Mouse (Mus musculus) forebrain, postnatal 0 days (tissue): ENCODE measurements around the gene Maz. TPM values are rescaled to one million over a fixed set of nuclear protein-coding genes. Genes with fewer than 3 reads are reported as not detected.

Source experiments
- ATAC-seq: fragments of 200-750 bp; cut with Nextera tagmentation; 2 replicates; pipeline ENCODE4 v1.8.0; 2017; ENCODE audit warnings: mild to moderate bottlenecking, moderate library complexity
- DNase-seq: peaks from one replicate; pipeline ENCODE4 v3.0.0-alpha.2; 2015
- H3K27ac ChIP-seq: fragments of 300-500 bp; sonication (generic); 2 replicates; pipeline ENCODE4 v1.5.1; 2014; ENCODE audit warnings: low read depth, mild to moderate bottlenecking, antibody characterized with exemption, low read length, moderate library complexity, mixed read lengths
- H3K27me3 ChIP-seq: fragments of 300-500 bp; sonication (generic); 2 replicates; pipeline ENCODE4 v1.6.1; 2014; ENCODE audit warnings: mild to moderate bottlenecking, low read length, mixed read lengths; ENCODE audit not compliant: insufficient read depth
- H3K36me3 ChIP-seq: fragments of 300-500 bp; sonication (generic); 2 replicates; pipeline ENCODE4 v1.6.1; 2014; ENCODE audit warnings: mild to moderate bottlenecking, moderate library complexity; ENCODE audit not compliant: insufficient read depth
- H3K4me1 ChIP-seq: fragments of 300-500 bp; sonication (generic); 2 replicates; pipeline ENCODE4 v1.6.1; 2014; ENCODE audit warnings: antibody characterized with exemption; ENCODE audit not compliant: insufficient read depth
- H3K4me2 ChIP-seq: fragments of 300-500 bp; sonication (generic); 2 replicates; pipeline ENCODE4 v1.6.1; 2014; ENCODE audit warnings: low read depth, mild to moderate bottlenecking, moderate library complexity
- H3K4me3 ChIP-seq: fragments of 300-500 bp; sonication (generic); 2 replicates; pipeline ENCODE4 v1.5.1; 2014; ENCODE audit warnings: low read depth, low read length, mixed read lengths
- H3K9ac ChIP-seq: fragments of 300-500 bp; sonication (generic); 2 replicates; pipeline ENCODE4 v1.6.1; 2014; ENCODE audit warnings: mild to moderate bottlenecking
- H3K9me3 ChIP-seq: fragments of 300-500 bp; sonication (generic); 2 replicates; pipeline ENCODE4 v1.6.1; 2016; ENCODE audit warnings: low read length
- CTCF ChIP-seq: sonication (generic); IDR thresholded peaks from 2 replicates; pipeline ENCODE4 v1.5.1; 2016; ENCODE audit warnings: antibody characterized with exemption, control low read depth, low read depth
- WGBS: fragments of 180-500 bp; shearing (Covaris S2); extraction: QIAGEN DNeasy Blood & Tissue Kit; methylation state at CpG from one replicate; pipeline ENCODE4 v1.1.7; 2014; 5-methylcytosine and 5-hydroxymethylcytosine counted together
- polyA plus RNA-seq: library from polyadenylated mRNA; unstranded; fragments of >200 nt; fragmentation: Nextera tagmentation; extraction: Ambion mirVana; gene quantifications from 2 replicates; pipeline ENCODE4 v1.2.1, GENCODE M21; 2015
- total RNA-seq: library from RNA; depleted of rRNA; stranded (reverse); fragments of >200 nt; gene quantifications from 2 replicates; pipeline ENCODE4 v1.2.3, GENCODE M21; 2014

Gene Maz
- total and polyA plus RNA-seq, 2 experiments from 2014 or later: 73.9 to 200 TPM

GRCm38 (mm10) chr7:127041851-127042672 is 15.2 kb upstream of the Maz start, which contains the start of gene Kif22:
Kif22 (minus strand) TSS chr7:127042471.
- Histone ChIP-seq H3K27ac (0 out of 2 replicates have a peak within 1 kb of the TSS, but pooled peaks have one; percentile 66), H3K27me3 (no peaks in the 10 kb centered on the region), H3K9ac (peak within 1 kb of the TSS; percentile 52), H3K4me3 (peak within 1 kb of the TSS; percentile 65), H3K4me2 (peak within 1 kb of the TSS; percentile 97), H3K36me3 (no peaks in the 10 kb centered on the region), H3K4me1 (peaks cover 5% of the 10 kb centered on the region; the same call in 1 of the 2 replicates), H3K9me3 (no peaks in the 10 kb centered on the region)
- peak; percentile 91 for ATAC-seq
- no peak for TF ChIP-seq CTCF
- peak; percentile 92 for DNase-seq
- under 1% methylated on average over 53 of the region's 53 CpGs for WGBS

- DNase-seq: no peak
- H3K27me3 ChIP-seq: no peaks in the 10 kb centered on the region
- no peak overlapping the region for H3K9ac ChIP-seq
- no peaks in the 10 kb centered on the region for H3K9me3 ChIP-seq
- no peak for ATAC-seq
- no peak overlapping the region for H3K4me2 ChIP-seq
- TF ChIP-seq CTCF: no peak
- H3K27ac ChIP-seq: no peak overlapping the region
- no peaks in the 10 kb centered on the region for H3K36me3 ChIP-seq
- H3K4me3 ChIP-seq: no peak overlapping the region
- 0 out of 2 replicates have a peak, but pooled peaks cover 6% of the 10 kb centered on the region for H3K4me1 ChIP-seq
- WGBS: 90% methylated on average over 1 of the region's 1 CpGs
Measured at GRCm38 (mm10) chr7:127031244-127031643, 4.4 kb upstream of the Maz start.

- TF ChIP-seq CTCF: no peak
- H3K4me2 ChIP-seq: no peak overlapping the region
- no peaks in the 10 kb centered on the region for H3K36me3 ChIP-seq
- H3K9me3 ChIP-seq: no peaks in the 10 kb centered on the region
- H3K4me1 ChIP-seq: 0 out of 2 replicates have a peak, but pooled peaks cover 6% of the 10 kb centered on the region
- H3K4me3 ChIP-seq: no peak overlapping the region
- no peak for ATAC-seq
- no peak overlapping the region for H3K27ac ChIP-seq
- WGBS: 98% methylated on average over 1 of the region's 1 CpGs
- H3K27me3 ChIP-seq: no peaks in the 10 kb centered on the region
- no peak for DNase-seq
- no peak overlapping the region for H3K9ac ChIP-seq
Measured at GRCm38 (mm10) chr7:127030172-127030571, 3.3 kb upstream of the Maz start.

GRCm38 (mm10) chr7:127027885-127028284 is 1.0 kb upstream of the Maz start:
- peak overlapping the region; percentile 52 for H3K9ac ChIP-seq
- H3K27me3 ChIP-seq: no peaks in the 10 kb centered on the region
- WGBS: 43% methylated on average over 8 of the region's 8 CpGs
- no peaks in the 10 kb centered on the region for H3K9me3 ChIP-seq
- H3K4me3 ChIP-seq: peak overlapping the region; percentile 97
- H3K4me1 ChIP-seq: peaks cover 22% of the 10 kb centered on the region
- H3K27ac ChIP-seq: peak overlapping the region; percentile 99
- DNase-seq: peak; percentile 15
- no peak for ATAC-seq
- peaks cover 8% of the 10 kb centered on the region for H3K36me3 ChIP-seq
- peak overlapping the region; percentile 87 for H3K4me2 ChIP-seq
- TF ChIP-seq CTCF: no peak

- no peak for TF ChIP-seq CTCF
- 20% methylated on average over 1 of the region's 48 CpGs for WGBS
- ATAC-seq: peak; percentile 1; the same call in 1 of the 2 replicates
Measured at GRCm38 (mm10) chr7:127026616-127026983, 237 bp downstream of the Maz start.

GRCm38 (mm10) chr7:127026161-127026600 is 656 bp downstream of the Maz start:
- ATAC-seq (peak; percentile 1; the same call in 1 of the 2 replicates), DNase-seq (peak; percentile 58)
- peak overlapping the region; percentile 97 for H3K4me3 ChIP-seq

More at GRCm38 (mm10) chr7:127026616-127026983, 237 bp downstream of the Maz start:
- H3K27ac ChIP-seq: peak overlapping the region; percentile 99
- peak overlapping the region; percentile 87 for H3K4me2 ChIP-seq
- peaks cover 17% of the 10 kb centered on the region for H3K36me3 ChIP-seq
- peak overlapping the region; percentile 98 for H3K9ac ChIP-seq
- no peaks in the 10 kb centered on the region for H3K27me3 ChIP-seq
- peak overlapping the region; percentile 97 for H3K4me3 ChIP-seq
- H3K9me3 ChIP-seq: no peaks in the 10 kb centered on the region
- peaks cover 24% of the 10 kb centered on the region for H3K4me1 ChIP-seq
- DNase-seq: peak; percentile 92

More at GRCm38 (mm10) chr7:127026161-127026600, 656 bp downstream of the Maz start:
- no peaks in the 10 kb centered on the region for H3K27me3 ChIP-seq
- WGBS: 9% methylated on average over 9 of the region's 48 CpGs
- H3K36me3 ChIP-seq: peaks cover 17% of the 10 kb centered on the region
- H3K9ac ChIP-seq: peak overlapping the region; percentile 98
- TF ChIP-seq CTCF: no peak
- peak overlapping the region; percentile 99 for H3K27ac ChIP-seq
- peak overlapping the region; percentile 87 for H3K4me2 ChIP-seq
- H3K4me1 ChIP-seq: peaks cover 28% of the 10 kb centered on the region
- no peaks in the 10 kb centered on the region for H3K9me3 ChIP-seq
